Mouse (Mus musculus) lung, embryonic 14.5 days (tissue): ENCODE measurements around the gene Mcidas. TPM values are rescaled to one million over a fixed set of nuclear protein-coding genes. Genes with fewer than 3 reads are reported as not detected.
A peak's percentile ranks its signal among the peaks of the same experiment; 100 is the strongest.

Experiments
- ATAC-seq: fragments of 200-750 bp; cut with Nextera tagmentation; 2 replicates; pipeline ENCODE4 v1.8.0; 2017; ENCODE audit warnings: mild to moderate bottlenecking, moderate TSS enrichment, moderate library complexity; ENCODE audit not compliant: insufficient read depth
- DNase-seq: peaks from one replicate; pipeline ENCODE4 v3.0.0-alpha.2; 2015
- H3K27ac ChIP-seq: fragments of 300-500 bp; sonication (generic); 2 replicates; pipeline ENCODE4 v1.5.1; 2014; ENCODE audit warnings: low read depth, mild to moderate bottlenecking, moderate library complexity
- H3K27me3 ChIP-seq: fragments of 300-500 bp; sonication (generic); 2 replicates; pipeline ENCODE4 v1.6.1; 2014; ENCODE audit warnings: low read length, control low read depth; ENCODE audit not compliant: insufficient read depth
- H3K36me3 ChIP-seq: fragments of 300-500 bp; sonication (generic); 2 replicates; pipeline ENCODE4 v1.6.1; 2014; ENCODE audit warnings: control low read depth; ENCODE audit not compliant: insufficient read depth
- H3K4me1 ChIP-seq: fragments of 300-500 bp; sonication (generic); 2 replicates; pipeline ENCODE4 v1.6.1; 2014; ENCODE audit warnings: antibody characterized with exemption, control low read depth; ENCODE audit not compliant: insufficient read depth
- H3K4me2 ChIP-seq: fragments of 300-500 bp; sonication (generic); 2 replicates; pipeline ENCODE4 v1.6.1; 2014; ENCODE audit warnings: mild to moderate bottlenecking
- H3K4me3 ChIP-seq: fragments of 300-500 bp; sonication (generic); 2 replicates; pipeline ENCODE4 v1.5.1; 2014; ENCODE audit warnings: low read depth, low read length
- H3K9ac ChIP-seq: fragments of 300-500 bp; sonication (generic); 2 replicates; pipeline ENCODE4 v1.6.1; 2014
- H3K9me3 ChIP-seq: fragments of 300-500 bp; sonication (generic); 2 replicates; pipeline ENCODE4 v1.6.1; 2016; ENCODE audit warnings: low read depth, low read length, control low read depth
- CTCF ChIP-seq: IDR thresholded peaks from 2 replicates; pipeline ENCODE4 v1.5.1; 2016; ENCODE audit warnings: antibody characterized with exemption, low read depth
- WGBS: fragments of 180-500 bp; shearing (Covaris S2); extraction: QIAGEN DNeasy Blood & Tissue Kit; methylation state at CpG from one replicate; pipeline ENCODE4 v1.1.7; 2014; 5-methylcytosine and 5-hydroxymethylcytosine counted together
- polyA plus RNA-seq: library from polyadenylated mRNA; unstranded; fragments of >200 nt; fragmentation: Nextera tagmentation; extraction: Ambion mirVana; gene quantifications from 2 replicates; pipeline ENCODE4 v1.2.1, GENCODE M21; 2014

Gene Mcidas
- polyA plus RNA-seq, 1 experiment from 2014 or later, result 1.1 TPM

DNA sequence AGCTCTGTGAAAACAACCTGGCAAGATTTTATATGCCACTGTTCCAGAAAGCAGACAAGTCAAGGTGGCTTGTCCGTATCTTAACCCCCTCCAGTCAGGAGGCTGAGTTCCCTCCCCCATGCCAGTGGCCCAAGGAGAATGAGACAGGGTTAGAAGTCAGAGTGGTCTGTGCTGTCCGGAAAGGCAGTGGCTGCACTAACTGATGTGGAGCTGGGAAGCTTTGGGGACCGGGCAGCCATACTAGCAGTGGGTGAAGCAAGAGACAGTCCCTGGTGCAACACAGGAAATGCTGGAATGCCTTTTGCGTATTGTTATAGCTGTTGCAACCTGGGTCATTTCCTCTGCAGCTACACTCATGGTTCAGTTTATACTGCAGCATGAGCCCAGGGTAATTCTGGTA lies 3.3 kb upstream of the Mcidas start:
- Histone ChIP-seq H3K4me3 (no peak overlapping the region), H3K9ac (no peak overlapping the region), H3K4me1 (no peaks in the 10 kb centered on the region; the same call in 1 of the 2 replicates), H3K36me3 (no peaks in the 10 kb centered on the region), H3K9me3 (no peaks in the 10 kb centered on the region), H3K27ac (no peak overlapping the region), H3K27me3 (peaks cover 90% of the 10 kb centered on the region), H3K4me2 (no peak overlapping the region)
- TF ChIP-seq CTCF, result no peak
- ATAC-seq (no peak), DNase-seq (no peak)
- 15% methylated on average over 4 of the region's 4 CpGs for WGBS

DNA sequence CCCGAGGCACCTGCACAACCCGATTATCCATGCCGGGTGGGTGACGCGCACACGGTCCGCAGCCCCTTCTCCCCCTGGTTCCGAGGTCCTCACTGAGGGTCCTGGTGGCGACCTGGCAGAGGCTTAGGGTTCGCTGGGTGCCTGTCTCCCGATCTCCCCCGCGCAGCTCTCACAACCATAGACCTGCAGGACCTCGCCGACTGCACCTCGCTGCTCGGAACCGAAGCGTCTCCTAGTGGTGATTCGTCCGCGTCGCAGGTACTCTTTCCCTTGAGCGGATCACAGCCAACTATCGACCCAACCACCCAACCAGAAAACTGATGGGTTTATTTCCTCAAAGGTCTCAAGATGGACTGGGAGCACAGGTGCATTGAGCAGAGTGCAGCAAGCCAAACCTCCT lies 546 bp downstream of the Mcidas start:
- H3K4me1 ChIP-seq, result no peaks in the 10 kb centered on the region; the same call in 1 of the 2 replicates
- H3K4me3 ChIP-seq, result peak overlapping the region; percentile 41
- no peaks in the 10 kb centered on the region for H3K9me3 ChIP-seq
- H3K4me2 ChIP-seq, result peak overlapping the region; percentile 73
- H3K9ac ChIP-seq, result no peak overlapping the region
- 1% methylated on average over 25 of the region's 25 CpGs for WGBS
- H3K27ac ChIP-seq, result no peak overlapping the region
- H3K36me3 ChIP-seq, result no peaks in the 10 kb centered on the region
- peaks cover 94% of the 10 kb centered on the region for H3K27me3 ChIP-seq
- peak; percentile 77 for DNase-seq
- TF ChIP-seq CTCF, result peak; percentile 83
- ATAC-seq, result peak; percentile 26; the same call in 1 of the 2 replicates

DNA sequence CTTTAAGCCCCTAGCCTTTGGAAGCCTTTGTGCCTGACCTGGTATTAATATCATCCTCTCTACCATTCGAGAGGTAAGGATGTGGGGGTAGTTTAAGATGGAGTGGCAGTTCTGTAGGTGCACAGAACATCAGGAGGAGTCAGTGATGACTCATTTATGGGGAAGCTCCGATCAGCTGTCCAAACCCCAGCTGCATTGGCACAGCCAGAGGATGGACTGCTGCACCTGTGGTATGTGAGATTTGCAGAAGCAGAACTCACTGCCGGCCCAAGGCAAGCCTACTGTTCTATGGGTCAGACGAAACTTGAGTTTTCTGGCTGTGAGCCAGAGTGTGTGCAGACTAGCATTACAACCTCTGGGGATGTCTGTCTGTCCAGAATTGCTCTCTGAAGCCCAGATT lies 2.8 kb downstream of the Mcidas start:
- Histone ChIP-seq H3K4me1 (no peaks in the 10 kb centered on the region), H3K4me2 (no peak overlapping the region), H3K27ac (no peak overlapping the region), H3K27me3 (peaks cover 80% of the 10 kb centered on the region), H3K9ac (no peak overlapping the region), H3K9me3 (no peaks in the 10 kb centered on the region), H3K36me3 (no peaks in the 10 kb centered on the region), H3K4me3 (no peak overlapping the region)
- ATAC-seq, result no peak
- no peak for TF ChIP-seq CTCF
- DNase-seq, result no peak
- WGBS, result 47% methylated on average over 4 of the region's 4 CpGs

DNA sequence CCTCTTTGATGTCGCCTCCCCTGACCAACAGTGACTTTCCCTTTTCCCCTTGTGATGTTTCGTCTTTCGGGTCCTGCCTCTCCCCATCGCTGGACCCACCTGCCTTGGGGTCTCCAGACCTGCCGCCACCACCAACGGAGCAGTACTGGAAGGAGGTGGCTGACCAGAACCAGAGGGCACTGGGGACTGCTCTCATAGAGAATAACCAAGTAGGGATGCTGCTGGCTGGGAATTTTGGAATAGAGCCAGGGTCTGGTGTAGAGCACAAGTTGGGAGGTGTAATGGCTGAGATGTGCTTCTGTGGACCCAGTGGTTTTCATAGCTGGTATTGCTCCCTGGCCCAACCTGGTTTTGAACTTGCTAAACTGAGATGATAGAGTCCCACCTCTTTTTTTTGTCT lies 3.7 kb downstream of the Mcidas start:
- no peak overlapping the region for H3K4me2 ChIP-seq
- H3K9ac ChIP-seq, result no peak overlapping the region
- ATAC-seq (no peak), DNase-seq (no peak)
- H3K4me1 ChIP-seq, result no peaks in the 10 kb centered on the region
- TF ChIP-seq CTCF, result no peak
- 70% methylated on average over 6 of the region's 6 CpGs for WGBS
- no peaks in the 10 kb centered on the region for H3K9me3 ChIP-seq
- no peak overlapping the region for H3K4me3 ChIP-seq
- H3K27ac ChIP-seq, result no peak overlapping the region
- peaks cover 75% of the 10 kb centered on the region for H3K27me3 ChIP-seq
- H3K36me3 ChIP-seq, result no peaks in the 10 kb centered on the region

DNA sequence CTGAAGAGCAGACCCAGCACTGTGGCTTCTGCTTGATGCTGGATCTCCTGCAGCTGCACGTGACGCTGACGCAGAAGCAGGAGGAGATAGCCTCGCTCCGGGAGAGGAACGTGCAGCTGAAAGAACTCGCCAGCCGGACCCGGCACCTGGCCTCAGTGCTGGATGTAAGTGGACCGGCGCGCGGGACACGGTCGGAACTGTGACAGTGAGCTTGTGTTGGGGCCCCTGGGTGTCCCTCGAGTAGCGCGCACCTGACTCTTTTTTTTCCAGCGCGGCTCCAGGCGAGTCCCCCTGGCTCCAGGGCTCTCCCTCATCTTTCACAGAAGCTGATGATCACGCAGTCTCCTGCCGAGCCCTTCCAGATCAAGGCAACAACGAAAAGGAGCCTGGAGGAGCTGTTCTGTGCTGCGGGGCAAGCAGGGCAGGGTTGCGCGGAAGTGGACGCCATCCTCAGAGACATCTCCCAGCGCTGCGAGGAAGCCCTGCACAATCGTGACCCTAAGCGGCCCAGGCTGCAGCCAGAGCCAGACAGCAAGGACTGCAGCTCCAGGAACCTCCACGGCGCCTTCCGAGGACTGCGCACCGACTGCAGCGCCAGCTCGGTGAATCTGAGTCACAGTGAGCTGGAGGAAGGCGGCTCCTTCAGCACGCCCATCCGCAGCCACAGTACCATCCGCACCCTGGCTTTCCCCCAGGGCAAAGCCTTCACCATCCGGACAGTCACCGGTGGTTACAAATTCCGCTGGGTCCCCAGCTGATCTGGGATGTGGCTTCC lies 5.0 kb downstream of the Mcidas start:
- H3K9ac ChIP-seq, result peak overlapping the region; percentile 27
- WGBS, result 1% methylated on average over 45 of the region's 46 CpGs
- peak overlapping the region; percentile 69 for H3K4me2 ChIP-seq
- H3K27me3 ChIP-seq, result peaks cover 64% of the 10 kb centered on the region
- H3K4me3 ChIP-seq, result peak overlapping the region; percentile 34
- H3K9me3 ChIP-seq, result no peaks in the 10 kb centered on the region
- DNase-seq, result peak; percentile 54
- ATAC-seq, result 0 out of 2 replicates have a peak, but pooled peaks have one; percentile 21
- no peak overlapping the region for H3K27ac ChIP-seq
- no peaks in the 10 kb centered on the region for H3K4me1 ChIP-seq
- no peak for TF ChIP-seq CTCF
- H3K36me3 ChIP-seq, result no peaks in the 10 kb centered on the region

DNA sequence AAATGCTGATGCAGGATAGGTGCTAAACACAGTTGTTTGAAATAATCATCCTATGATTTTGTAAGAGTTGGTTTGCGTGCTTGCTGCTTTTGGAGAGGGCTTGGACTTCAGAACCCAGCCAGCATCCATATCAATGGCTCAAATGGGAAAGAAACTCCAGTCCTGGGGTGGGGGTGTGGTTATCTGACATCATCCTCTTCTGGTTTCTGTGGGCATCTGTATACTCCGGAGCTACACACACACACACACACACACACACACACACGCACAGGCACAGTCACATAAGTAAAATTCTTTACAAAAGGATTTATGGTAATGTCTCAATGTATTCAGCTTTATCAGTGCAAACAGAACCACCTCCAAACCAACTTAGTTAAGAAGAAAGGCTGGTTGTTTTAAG lies 6.4 kb downstream of the Mcidas start:
- no peak overlapping the region for H3K4me3 ChIP-seq
- H3K9ac ChIP-seq, result no peak overlapping the region
- DNase-seq, result no peak
- H3K4me2 ChIP-seq, result 0 out of 2 replicates have a peak overlapping the region, but pooled peaks have one; percentile 18
- H3K36me3 ChIP-seq, result no peaks in the 10 kb centered on the region
- H3K9me3 ChIP-seq, result no peaks in the 10 kb centered on the region
- H3K27me3 ChIP-seq, result peaks cover 50% of the 10 kb centered on the region
- WGBS, result 65% methylated on average over 3 of the region's 3 CpGs
- H3K27ac ChIP-seq, result 0 out of 2 replicates have a peak overlapping the region, but pooled peaks have one; percentile 60
- TF ChIP-seq CTCF, result no peak
- H3K4me1 ChIP-seq, result no peaks in the 10 kb centered on the region
- no peak for ATAC-seq

DNA sequence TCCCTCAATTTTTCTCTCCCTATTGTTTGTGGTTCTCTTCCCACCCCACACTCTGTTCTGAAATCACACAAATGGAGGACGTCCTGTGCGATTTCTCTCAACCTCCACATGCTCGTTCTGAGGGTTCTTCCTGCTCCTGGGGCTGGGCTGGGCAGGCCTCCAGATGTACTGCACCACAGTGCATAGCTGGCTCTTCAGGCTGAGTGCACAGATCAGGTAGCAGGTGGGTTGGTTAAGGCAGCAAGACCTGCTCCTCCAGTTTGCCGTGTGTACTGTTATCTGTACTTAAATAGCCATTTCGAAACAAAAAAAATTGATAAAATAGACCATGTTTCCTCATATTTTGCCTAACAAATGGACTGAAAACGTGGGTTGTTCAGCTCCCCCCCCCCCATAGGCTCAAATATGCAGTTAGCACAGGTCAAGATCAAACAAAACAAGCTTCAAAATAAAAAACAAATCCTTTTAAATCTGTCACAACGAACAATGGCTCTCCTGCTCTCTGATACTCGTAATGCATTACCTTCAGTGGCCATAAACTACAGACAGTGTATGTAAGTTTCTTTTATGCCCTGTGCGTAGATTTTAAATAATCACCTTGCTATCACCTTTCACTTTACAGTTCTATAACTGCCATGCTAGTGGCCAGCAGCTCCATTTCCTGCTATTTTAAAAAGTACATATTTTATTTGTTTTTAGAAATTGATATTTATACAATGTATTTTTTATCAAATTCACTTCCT lies 7.1 kb downstream of the Mcidas start:
- no peaks in the 10 kb centered on the region for H3K9me3 ChIP-seq
- H3K36me3 ChIP-seq, result no peaks in the 10 kb centered on the region
- peak; percentile 90 for ATAC-seq
- H3K4me1 ChIP-seq, result no peaks in the 10 kb centered on the region
- peaks cover 43% of the 10 kb centered on the region for H3K27me3 ChIP-seq
- no peak overlapping the region for H3K9ac ChIP-seq
- DNase-seq, result peak; percentile 72
- no peak for TF ChIP-seq CTCF
- H3K4me3 ChIP-seq, result no peak overlapping the region
- WGBS, result 48% methylated on average over 9 of the region's 9 CpGs
- peak overlapping the region; percentile 18; the same call in 1 of the 2 replicates for H3K4me2 ChIP-seq
- H3K27ac ChIP-seq, result 0 out of 2 replicates have a peak overlapping the region, but pooled peaks have one; percentile 60
